Mouse (Mus musculus) retina, adult 2 months (tissue): ENCODE results near the gene Mllt1.

Experiments used
- DNase-seq: peaks from one replicate; pipeline ENCODE4 v3.0.0-alpha.2; 2012; ENCODE audit warnings: low read depth, low spot score

Mllt1 gene

DNA sequence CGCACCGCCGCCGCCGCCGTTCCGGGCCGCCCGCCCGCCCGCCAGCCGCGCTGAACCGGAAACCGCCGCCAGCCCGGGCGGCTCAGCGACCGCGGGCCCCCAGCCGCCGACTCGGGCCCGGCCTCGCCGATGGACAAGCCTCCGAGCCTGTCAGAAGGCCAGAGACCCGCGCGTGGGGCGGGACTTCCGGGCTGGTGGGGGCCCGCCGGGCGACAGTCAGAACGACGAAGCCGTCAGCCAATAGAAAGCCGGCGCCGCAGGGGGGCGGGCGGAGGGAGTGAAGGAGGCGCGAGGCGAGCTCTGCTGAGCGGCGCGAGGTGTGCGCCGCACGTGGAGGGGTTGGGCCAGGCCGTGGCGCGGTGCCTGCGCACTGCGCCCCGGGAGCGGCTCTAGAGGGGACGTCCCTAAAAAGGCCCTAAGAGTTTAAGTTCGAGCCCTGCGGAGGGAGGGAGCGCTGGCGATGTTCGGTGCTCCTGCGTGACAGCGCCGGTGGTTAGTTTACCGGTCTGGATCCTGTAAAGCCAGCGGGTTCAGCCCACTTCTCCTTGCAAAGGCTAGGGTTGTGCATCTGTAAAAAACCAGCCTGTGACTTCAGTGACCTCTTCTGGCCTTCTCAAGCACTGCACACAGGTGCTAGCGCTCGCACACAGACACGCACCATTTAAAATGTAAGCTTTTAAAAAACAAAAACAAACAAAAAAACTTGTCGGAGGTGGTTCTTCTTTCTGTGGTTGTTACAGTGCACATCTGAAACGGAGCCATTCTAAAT, at the start of gene Mllt1:
Mllt1 (minus strand) TSS at position 53 of the 769 bp plus-strand sequence.
- peak; percentile 93 for DNase-seq

DNA sequence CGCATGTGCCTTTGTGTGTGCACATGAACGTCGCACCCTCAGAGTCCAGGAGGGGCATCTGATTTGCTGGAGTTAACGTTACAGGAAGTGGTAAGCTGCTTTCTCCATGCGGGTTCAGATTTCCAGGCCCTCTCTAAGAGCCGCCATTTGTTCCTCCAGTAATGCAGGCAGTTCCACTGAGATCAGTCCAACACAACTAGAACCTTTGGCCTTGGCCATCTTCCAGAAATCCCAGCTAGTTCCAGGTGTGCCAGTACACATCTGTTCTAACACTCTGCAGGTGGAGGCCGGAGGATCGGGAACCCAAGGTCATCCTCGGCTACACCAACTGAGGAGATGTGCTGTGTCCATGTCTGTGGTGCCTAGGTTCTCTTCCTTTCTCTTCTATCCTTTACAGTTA, 49.7 kb upstream of the Mllt1 start:
- no peak for DNase-seq

DNA sequence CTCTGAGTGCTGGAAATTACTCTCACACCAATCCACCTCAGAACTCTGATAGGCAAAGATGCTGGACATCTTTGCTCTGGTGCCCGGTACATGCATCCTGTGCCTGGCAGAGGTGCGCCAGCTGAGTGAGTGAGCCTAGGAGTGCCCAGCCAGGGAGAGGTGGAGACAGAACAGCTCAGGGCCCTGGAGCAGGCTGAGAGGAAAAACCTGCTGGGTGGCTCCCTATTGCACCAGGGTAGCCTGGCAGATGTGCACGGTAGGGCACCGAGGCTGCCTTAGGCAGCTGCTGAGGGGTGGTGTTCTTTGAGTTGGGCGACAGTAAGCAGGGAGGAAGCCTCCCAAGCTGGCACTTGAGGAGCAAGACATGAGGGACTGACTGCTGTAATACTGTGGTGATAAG, 46.8 kb upstream of the Mllt1 start, which contains the start of gene Acer1:
Acer1 (minus strand) TSS at position 114 of the 400 bp plus-strand sequence.
- DNase-seq = no peak

DNA sequence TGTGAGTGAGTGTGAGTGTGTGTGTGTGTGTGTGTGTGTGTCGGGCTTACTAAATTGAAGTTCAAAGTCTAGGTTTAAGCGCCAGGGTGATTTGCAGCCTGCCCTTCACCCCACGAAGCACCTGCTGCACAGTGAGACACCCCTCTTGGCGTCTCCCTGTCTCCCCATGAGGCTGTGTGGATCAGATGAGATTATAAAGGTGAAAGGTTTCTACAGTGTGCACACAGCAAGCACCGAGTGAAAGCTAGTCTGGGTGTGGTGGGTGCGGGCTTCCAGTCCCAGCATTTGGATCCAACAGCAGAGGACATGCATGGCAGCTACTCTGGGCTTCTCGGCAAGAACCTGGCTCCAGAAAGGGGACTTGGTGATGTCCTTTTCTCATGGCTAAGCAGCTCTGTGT, 45.8 kb upstream of the Mllt1 start:
- DNase-seq = no peak

DNA sequence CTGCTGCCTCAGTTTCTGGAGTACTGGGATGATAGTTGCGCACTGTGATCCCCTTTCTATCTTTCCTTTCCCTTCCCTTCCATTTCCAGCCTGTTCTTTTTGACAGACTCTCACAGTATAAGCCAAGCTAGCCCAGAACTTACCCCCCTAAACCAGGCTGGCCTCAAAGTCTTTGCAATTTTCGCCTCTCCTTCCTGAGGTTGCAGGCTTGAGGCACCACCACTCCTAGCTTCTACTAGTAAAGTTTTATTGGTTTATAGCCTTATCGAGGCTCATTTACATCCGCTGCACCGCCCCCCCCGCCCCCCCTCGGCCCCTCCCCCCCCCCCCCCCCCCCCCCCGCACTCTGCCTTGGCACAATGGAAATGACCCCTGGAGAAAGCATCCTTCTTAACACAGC, 44.3 kb upstream of the Mllt1 start:
- no peak for DNase-seq

DNA sequence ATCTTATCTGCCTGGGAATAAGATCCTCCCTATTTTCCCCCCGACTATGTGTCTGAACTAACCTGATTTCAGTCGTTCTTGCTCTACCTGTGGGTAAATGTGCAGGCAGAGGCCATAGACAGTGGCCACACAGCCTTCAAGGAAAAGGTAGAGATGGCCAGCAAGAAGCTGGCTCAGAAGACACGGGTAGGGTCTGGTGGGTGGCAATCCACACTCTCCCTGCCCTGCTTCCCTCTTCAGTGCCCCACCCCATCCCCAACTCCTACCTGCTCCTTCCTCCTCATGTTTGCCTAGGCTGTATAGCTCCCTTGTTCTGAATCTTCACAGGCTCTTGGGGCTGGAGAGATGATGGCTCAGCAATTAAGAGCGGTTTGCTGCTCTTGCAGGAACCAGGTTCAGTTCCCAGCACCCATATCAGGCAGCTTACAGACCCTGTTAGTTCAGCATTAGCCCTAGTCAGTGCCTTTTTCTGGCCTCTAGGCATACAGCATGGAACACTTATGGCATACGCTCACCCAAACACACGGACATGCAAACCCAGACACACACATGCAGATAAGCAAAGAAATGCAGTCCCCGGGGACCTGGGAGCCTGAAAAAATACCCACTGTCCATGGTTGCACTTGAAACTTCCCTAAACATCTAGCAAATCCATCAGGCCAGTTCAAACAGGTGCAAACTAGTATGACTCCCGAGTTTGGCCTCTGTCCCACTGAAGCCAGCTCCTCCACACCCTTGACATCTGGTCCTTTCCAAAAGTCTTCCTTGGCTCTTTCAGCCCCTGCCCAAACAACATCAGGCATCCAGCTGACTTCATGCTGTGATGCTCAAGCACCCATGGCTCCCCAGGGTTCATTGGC, 41.5 kb upstream of the Mllt1 start:
- DNase-seq = no peak

DNA sequence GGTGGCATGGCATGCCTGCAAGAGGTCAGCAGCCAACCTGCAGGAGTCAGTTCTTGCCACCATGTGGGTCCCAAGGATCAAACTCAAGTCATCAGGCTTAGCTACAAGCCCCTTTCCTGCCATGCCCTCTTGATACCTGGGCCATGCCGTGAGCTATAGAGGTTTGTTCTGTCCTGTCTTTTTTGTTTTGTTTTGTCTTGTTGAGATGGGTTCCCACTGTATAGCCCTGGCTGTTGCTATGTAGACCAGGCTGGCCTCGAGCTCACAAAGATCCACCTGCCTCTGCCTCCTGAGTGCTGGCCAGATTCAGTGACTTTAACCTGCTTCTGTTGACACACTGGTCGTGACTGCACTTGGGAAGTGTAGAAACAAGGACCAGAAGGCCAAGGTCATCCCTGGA, 40.2 kb upstream of the Mllt1 start:
- DNase-seq = no peak

DNA sequence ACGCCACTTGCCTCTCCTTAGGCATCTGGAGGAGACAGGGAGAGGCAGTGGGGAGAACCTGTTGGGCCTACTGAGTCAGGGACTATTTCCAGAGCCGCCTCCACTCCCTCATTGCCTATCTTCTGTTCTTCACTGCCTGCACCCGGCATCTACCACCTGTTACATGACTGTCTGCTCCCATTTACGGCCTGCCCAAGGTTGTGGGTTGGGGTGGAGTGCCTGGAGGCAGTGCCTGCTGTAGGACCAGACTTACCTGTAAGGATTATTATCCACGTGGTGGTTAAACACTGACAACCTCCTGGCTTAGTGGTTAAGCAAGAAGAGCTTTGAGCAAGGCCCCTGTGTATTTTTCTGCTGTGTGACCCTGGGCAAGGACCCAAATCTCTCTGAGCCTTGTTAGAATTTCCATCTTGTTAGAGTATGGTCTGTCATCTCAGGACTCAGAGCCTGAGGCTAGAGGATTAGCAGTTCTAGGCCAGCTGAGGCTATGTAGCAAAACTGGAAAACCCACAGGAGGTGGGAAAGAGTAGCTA, 39.6 kb upstream of the Mllt1 start:
- DNase-seq = no peak

DNA sequence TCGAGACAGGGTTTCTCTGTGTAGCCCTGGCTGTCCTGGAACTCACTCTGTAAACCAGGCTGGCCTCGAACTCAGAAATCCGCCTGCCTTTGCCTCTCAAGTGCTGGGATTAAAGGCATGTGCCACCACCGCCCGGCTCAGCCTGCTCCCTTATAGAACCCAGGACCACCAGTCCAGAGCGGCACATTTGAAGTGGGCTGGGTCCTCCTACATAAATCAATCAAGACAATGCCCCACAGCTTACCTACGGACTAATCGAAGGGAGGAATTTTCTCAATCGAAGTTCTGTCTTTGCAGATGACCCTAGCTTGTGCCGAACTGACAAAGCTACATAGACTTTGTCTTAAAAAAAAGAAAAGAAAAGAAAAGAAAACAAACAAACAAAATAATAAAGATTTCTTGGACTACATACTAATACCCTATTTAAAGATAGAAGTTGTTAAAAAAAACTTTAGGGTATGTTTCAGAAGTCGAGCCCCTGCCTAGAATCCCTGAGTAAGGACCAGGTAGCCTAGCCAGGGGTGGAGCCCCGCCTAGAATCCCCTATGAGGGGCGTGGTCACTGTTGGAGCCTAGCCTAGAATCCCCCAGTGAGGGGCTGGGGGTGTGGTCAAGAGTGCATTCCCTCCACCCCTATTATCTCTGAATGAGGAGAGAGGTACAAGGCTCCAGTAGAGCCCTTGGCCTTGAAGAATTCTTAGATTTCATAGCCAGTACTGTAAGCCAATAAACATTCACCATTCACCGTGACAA, 38.9 kb upstream of the Mllt1 start:
- no peak for DNase-seq

DNA sequence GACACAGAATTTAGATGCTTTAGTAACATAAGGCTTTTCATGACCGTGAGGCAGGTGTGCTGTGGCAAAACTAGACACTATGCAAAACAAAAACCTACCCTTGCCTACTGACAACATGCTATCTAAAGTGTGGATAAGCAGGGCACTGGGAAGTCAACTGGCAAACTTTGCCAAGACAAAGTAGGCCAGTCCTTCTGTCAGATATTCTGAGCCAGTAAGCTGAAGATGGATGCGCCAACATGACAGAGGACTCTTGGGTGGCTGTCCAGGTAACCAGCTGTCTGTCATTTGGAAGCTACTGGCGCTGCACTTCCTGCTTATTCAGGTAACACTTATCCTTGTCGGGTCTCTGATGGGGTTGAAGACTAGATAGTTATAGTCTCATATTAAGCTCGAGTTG, 34.9 kb upstream of the Mllt1 start:
- DNase-seq = no peak

DNA sequence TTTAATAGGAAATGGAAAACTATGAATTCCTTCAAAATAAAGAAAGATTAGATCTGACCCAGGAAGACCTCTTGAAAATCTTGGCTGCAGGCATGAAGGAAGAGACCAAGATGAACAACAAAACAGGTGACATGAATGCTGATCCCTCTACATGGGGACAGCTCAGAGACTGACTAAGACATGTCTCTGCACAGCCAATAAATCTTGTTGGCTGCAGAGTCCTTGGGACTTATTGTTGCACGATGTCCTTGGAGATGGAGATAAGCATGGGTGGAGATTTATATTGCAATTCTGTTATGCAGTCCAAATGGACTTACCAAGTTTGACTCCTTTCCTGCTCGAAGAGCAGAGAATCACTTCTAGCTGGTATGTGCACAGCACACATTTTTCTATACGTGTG, 34.1 kb upstream of the Mllt1 start:
- no peak for DNase-seq

DNA sequence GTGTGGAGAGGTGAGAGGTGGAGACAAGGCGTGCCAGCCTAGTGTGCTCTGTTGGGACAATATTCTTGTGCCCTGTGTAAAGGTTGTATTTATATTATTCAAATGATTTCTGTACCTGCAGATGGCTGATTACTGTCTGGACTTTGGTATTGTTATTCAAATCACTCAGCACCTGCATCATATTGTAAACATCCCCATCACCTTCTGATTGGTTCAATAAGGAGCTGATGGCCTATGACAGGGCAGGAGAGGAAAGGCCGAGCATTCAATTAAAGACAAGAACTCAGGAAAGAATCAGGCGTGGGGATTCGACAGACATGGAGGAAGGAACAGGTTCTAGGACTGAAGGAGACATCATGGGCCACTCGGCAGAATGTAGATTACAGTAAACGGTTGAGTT, 28.4 kb upstream of the Mllt1 start:
- DNase-seq = no peak

DNA sequence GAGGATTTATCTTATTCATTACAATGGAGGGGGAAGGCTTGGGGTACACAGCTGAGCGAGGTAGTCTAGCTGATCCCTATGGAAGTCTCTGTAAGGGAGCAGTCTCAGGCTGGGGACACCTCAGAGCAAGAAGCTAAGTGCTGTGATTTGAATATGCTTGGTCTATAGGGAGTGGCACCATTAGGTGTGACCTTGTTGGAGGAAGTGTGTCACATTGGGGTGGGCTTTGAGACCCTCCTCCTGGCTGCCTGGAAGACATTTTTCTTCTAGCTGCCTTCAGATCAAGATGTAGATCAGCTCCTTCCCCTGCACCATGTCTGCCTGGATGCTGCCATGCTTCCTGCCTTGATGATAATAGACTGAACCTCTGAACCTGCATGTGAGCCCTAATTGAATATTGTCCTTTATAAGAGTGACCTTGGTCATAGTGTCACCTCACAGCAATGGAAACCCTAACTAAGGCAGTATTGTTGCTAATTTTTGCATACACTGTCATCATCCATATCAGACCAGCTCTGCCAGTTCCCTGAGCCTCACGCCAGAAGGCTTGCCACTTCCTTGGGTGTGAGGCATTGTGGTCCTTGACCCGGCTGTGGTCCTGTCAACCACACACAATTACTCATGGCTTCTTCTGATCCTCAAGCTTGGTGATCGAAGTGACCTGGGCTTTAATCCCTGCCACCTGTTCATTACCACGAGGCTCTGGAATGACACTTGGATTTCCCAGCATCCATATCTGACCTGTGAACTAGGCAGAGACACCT, 27.6 kb upstream of the Mllt1 start:
- DNase-seq = no peak

DNA sequence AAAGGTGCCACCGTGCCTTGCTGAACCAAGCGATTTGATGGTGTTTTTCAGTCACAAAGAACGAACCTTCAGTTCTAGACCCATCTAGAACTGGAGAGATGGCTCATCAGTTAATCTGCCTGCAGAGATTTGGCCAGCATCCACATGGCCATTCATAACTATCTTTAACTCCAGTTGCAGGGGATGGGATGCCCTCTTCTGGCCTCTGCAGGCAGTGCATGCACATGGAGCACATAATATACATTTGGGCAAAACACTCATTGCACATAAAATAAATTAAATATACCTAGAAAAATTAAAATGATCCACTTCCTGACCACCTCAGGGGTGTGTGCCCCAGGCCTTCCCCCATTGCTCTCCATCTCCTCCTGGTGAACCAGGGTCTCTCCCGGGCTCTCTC, 26.7 kb upstream of the Mllt1 start:
- DNase-seq = no peak

DNA sequence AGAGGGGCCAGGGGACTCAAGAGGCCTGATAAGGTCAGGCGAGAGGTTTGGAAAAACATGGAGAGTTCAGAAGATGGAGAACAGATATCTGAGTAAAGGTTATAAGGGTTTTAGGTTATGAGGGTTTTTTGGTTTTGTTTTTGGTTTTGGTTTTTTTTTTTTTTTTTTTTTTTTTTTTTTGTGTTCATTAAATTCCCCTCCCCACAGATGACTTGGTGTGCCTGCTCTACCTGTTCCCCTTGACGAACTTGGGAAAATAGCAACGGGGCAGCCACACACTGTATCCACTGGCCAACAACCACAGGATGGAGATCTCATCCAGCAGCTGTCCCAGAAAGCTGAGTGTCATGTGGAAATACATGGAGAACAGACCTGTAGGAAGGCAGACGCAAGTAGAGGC, 23.5 kb upstream of the Mllt1 start:
- no peak for DNase-seq

DNA sequence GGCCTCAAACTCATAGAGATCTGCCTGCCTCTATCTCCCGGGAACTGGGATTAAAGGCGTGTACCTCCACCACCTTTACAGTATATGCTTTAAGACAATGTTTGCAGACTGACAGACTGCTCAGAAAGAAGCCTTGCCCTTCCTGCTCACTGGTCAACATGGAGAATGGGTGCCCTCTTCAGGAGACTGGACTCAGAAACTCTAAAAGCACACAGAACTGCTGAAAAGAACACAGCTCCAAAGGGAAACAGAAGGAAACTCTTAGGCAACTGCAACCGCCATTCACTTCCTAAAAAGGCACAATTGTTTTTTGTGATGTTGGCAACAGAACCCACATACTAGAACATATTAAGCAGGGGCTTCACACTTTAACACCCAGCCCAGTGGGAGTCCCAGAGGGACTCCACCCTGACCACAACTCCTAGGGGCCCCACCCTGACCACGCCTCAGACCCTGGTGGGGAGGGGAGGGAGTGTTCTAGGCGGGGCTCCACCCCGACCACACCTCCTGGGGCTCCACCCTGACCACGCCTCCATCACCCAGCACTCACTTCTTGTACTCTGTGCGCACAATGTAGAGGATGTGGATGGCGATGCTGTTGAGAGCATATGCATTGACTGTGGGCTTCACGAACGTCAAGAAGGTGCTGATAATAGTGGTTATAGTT, 22.7 kb upstream of the Mllt1 start:
- no peak for DNase-seq

DNA sequence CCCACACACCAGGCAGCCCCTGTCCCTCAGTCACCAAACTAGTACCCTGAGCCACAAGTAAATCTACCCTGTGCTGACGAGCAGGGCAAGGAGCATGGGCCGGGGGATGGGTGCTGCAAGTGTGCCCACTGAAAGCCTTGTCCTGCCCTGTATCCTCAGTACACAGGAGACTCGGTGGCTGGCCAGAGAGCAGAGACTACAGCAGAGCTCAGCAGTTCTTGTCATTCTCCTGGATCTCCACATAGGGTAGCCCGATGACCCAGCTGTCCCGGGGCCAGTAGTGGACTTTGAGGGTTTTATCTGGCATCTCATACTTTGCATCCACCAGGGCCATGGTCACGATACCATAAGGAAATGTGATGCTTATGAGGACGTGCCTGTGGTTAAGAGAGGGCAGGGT, 19.7 kb upstream of the Mllt1 start:
- DNase-seq = no peak

DNA sequence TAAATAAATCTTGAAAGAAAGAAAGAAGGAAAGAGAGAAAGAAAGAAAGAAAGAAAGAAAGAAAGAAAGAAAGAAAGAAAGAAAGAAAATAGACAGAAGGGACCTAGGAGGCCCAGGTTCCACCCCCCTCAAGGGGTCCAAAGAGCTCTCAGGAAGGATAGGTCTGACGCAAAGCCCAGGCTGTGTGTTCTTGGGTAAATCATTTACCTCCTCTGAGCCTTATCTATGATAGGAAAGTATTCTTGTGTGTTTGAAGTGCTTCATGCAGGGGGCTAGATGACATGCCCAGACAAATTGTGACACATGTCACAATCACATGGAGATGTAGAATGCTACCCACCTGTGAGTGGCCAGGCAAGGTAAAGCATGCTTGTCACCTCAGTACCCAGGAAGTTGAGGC, 17.4 kb upstream of the Mllt1 start:
- DNase-seq = no peak

DNA sequence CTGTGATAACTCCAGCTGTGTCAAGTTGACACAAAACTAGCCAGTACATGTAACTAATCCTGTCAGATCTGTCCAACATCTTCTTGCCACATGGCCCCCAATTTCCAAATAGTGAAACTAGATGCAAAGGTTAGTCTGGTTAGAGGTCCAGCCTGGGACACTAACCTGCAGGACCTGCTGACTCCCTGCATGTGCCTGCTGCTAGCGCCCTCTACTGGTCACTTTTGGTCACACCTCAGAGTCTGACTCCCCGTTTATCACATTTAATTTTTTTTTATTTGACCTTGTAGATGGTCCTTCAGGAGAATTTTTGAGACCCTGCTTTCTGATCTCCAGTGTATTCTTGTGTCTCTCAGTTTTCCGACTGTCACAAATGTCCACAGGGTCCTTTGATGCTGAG, 15.7 kb upstream of the Mllt1 start:
- peak; percentile 40 for DNase-seq

DNA sequence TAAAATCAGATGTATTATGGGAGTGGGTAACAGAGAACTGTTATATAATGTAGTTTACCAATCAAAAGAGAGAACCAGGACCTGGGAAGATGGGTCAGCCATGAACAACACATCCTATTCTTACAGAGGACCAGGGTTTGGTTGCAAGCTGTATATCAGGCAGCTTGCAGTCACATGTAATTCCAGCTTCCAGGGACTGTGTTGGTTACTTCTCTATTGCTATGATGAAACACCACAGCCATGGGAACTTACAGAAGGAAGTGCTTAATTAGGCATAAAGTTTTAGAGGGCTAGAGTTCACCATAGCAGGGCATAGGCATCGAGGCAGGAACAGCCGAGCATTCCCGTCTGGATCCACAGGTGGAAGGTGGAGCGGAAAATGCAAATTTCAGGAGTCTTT, 3.5 kb upstream of the Mllt1 start:
- DNase-seq = no peak

DNA sequence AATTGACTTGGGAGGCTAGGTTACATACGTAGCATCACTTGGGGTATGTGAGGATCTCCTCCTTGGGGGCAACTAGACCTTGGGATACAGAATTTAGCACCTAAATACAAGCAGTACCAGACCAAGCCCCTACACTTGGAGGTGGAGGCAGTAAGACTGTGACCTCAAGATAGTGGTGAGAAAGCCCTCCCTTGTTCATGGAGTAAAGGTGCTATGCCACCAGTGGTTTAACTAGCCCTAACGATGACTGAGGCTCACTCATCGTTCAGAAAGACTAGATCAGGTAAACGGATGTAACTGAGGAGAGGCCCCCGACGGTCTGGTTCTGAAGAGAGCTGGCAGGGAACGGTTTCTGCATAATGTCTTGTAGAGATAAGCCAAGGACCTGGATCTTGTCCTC, 1.5 kb upstream of the Mllt1 start:
- no peak for DNase-seq
